ENCODE assay signal across 9 mouse cellular contexts in genomic region chr2:165234291-165234612, GRCm38 (mm10). TPM values are rescaled to one million over a fixed set of nuclear protein-coding genes. Genes with fewer than 3 reads are reported as not detected.
DNase-seq lines count a peak whose midpoint lies in the region; ATAC-seq and TF ChIP-seq lines count a peak whose summit lies in the region.
"Had no signal": no experiment of that assay in that cellular context is flagged by ENCODE, and none has a peak within 500 bp of the region (broad histone marks: within the 10 kb centered on the region; RNA-seq: fewer than 3 reads in every experiment).

No protein-coding gene starts in this region.

- H3K27me3 ChIP-seq in cerebellum, adult 2 months (ENCODE audit: control insufficient read depth, insufficient read depth, low read length), result no peaks in the 10 kb centered on the region
- H3K27me3 ChIP-seq in limb, embryonic 12.5 days, result peaks cover 99% of the 10 kb centered on the region
- peaks cover 56% of the 10 kb centered on the region for H3K27me3 ChIP-seq in stomach, embryonic 14.5 days (ENCODE audit: control insufficient read depth, insufficient read depth, low read length)

- H3K36me3 ChIP-seq in limb, embryonic 12.5 days, result no peaks in the 10 kb centered on the region
- no peaks in the 10 kb centered on the region for H3K36me3 ChIP-seq in stomach, embryonic 14.5 days (ENCODE audit: control insufficient read depth, insufficient read depth, low read length)

- H3K4me3 ChIP-seq in cerebellum, adult 2 months (replicated peaks; ENCODE audit: insufficient read depth, low read depth, low read length), result peak overlapping the region; percentile 76
- peak overlapping the region; percentile 57 for H3K4me3 ChIP-seq in limb, embryonic 12.5 days (replicated peaks)
- H3K4me3 ChIP-seq in stomach, embryonic 14.5 days (ENCODE audit: low read depth, low read length), result peak overlapping the region; percentile 50

- no peak for DNase-seq in cerebellum, adult 2 months
- DNase-seq in cerebellum, adult 11 months, result no peak
- DNase-seq in ovary, postnatal 10 days (ENCODE audit: low spot score), result peak; percentile 19
- DNase-seq in ovary, adult 18-20 months (ENCODE audit: low spot score), result no peak
- no peak for DNase-seq in cerebellum, adult 8-10 months

- H3K9me3 ChIP-seq in limb, embryonic 12.5 days, result no peaks in the 10 kb centered on the region
- no peaks in the 10 kb centered on the region for H3K9me3 ChIP-seq in stomach, embryonic 14.5 days (ENCODE audit: control insufficient read depth, low read depth, low read length)

- ATAC-seq in limb, embryonic 12.5 days (ENCODE audit: insufficient number of reproducible peaks, insufficient read depth, low FRiP score, low TSS enrichment, low read depth), result 0 out of 2 replicates have a peak, but pooled peaks have one; percentile 9
- ATAC-seq in stomach, embryonic 14.5 days (ENCODE audit: insufficient number of reproducible peaks, insufficient read depth, low FRiP score, low read depth), result 0 out of 2 replicates have a peak, but pooled peaks have one; percentile 20
- ATAC-seq in megakaryocyte-erythroid progenitor cell, adult 5-6 weeks (replicated peaks; ENCODE audit: low FRiP score, low TSS enrichment, poor library complexity, severe bottlenecking), result no peak

- H3K4me1 ChIP-seq in cerebellum, adult 2 months (ENCODE audit: control insufficient read depth, insufficient read depth, low read length), result peaks cover 22% of the 10 kb centered on the region
- peaks cover 25% of the 10 kb centered on the region for H3K4me1 ChIP-seq in limb, embryonic 12.5 days (replicated peaks)
- H3K4me1 ChIP-seq in stomach, embryonic 14.5 days (ENCODE audit: control insufficient read depth, insufficient read depth, low read length), result peaks cover 10% of the 10 kb centered on the region; the same call in 1 of the 2 replicates

- TF ChIP-seq CTCF in cerebellum, adult 2 months (IDR thresholded peaks at IDR 0.05; ENCODE audit: borderline replicate concordance, insufficient read depth, low read depth, low read length), result no peak

- WGBS in cerebellum, adult 2 months, result 2% methylated on average over 41 of the region's 41 CpGs
- 0% methylated on average over 32 of the region's 41 CpGs for WGBS in limb, embryonic 12.5 days
- under 1% methylated on average over 34 of the region's 41 CpGs for WGBS in stomach, embryonic 14.5 days

- H3K27ac ChIP-seq in cerebellum, adult 2 months (ENCODE audit: insufficient read depth, low read length), result peak overlapping the region; percentile 95
- no peak overlapping the region for H3K27ac ChIP-seq in limb, embryonic 12.5 days
- H3K27ac ChIP-seq in stomach, embryonic 14.5 days (ENCODE audit: low read length), result no peak overlapping the region

- TF ChIP-seq POLR2A in cerebellum, adult 2 months (IDR thresholded peaks at IDR 0.05; ENCODE audit: borderline replicate concordance, insufficient read depth, low read length), result no peak

- peak overlapping the region; percentile 59 for H3K9ac ChIP-seq in limb, embryonic 12.5 days (replicated peaks)
- peak overlapping the region; percentile 42; the same call in 1 of the 2 replicates for H3K9ac ChIP-seq in stomach, embryonic 14.5 days (replicated peaks; ENCODE audit: low read depth, low read length)

- H3K4me2 ChIP-seq in limb, embryonic 12.5 days, result peak overlapping the region; percentile 99
- H3K4me2 ChIP-seq in stomach, embryonic 14.5 days (replicated peaks; ENCODE audit: low read depth, low read length), result peak overlapping the region; percentile 83

RNA-seq across cellular contexts. Expression of gene Cdh22, which starts 0.4 kb away (rescaled TPM):
- polyA plus RNA-seq in cerebellum, adult 2 months (2012; rRNA removed), result 51.9 and 56.3 TPM in 2 replicates
- polyA plus RNA-seq in limb, embryonic 12.5 days (2016; fragmentation: Nextera tagmentation; extraction: Ambion mirVana), result 0.90 and 1.9 TPM in 2 replicates
- 0.27 and 0.32 TPM in 2 replicates for polyA plus RNA-seq in stomach, embryonic 14.5 days (2014; fragmentation: Nextera tagmentation; extraction: Ambion mirVana)
- total RNA-seq in megakaryocyte-erythroid progenitor cell, adult 5-6 weeks (2014; fragmentation: Nextera tagmentation), result not detected in 2 replicates
- total RNA-seq in megakaryocyte-erythroid progenitor cell, adult 5-6 weeks (2017), result not detected in 2 replicates
- total RNA-seq: neutrophil, adult 5-6 weeks had no signal

RNA-seq across cellular contexts. Expression of gene Slc35c2, which starts 53.4 kb away (rescaled TPM):
- 78.2 and 84.0 TPM in 2 replicates for polyA plus RNA-seq in cerebellum, adult 2 months (2012; rRNA removed)
- polyA plus RNA-seq in limb, embryonic 12.5 days (2016; fragmentation: Nextera tagmentation; extraction: Ambion mirVana), result 47.2 and 48.3 TPM in 2 replicates
- 42.5 and 43.5 TPM in 2 replicates for polyA plus RNA-seq in stomach, embryonic 14.5 days (2014; fragmentation: Nextera tagmentation; extraction: Ambion mirVana)
- total RNA-seq in megakaryocyte-erythroid progenitor cell, adult 5-6 weeks (2014; fragmentation: Nextera tagmentation), result 23.8 and 53.9 TPM in 2 replicates
- total RNA-seq in megakaryocyte-erythroid progenitor cell, adult 5-6 weeks (2017), result 15.9 and 21.0 TPM in 2 replicates

Comparison
In these comparisons a context has a peak if more than half of its experiments do, and no peak if none do; other contexts are left out.
1. RNA of gene Cdh22, which starts 0.4 kb away (polyA plus RNA-seq): 51.9 to 56.3 TPM in cerebellum, adult 2 months; 0.90 to 1.9 TPM in limb, embryonic 12.5 days and 0.27 to 0.32 TPM in stomach, embryonic 14.5 days; every median in the first group is over 10 times any median in the second.
2. Peak in every context shown above with its lines, with median percentiles within 50 percentile points of each other: H3K4me3 ChIP-seq.